Mouse (Mus musculus): ENCODE data around the gene Ndufs5. TPM values are rescaled to one million over a fixed set of nuclear protein-coding genes. Genes with fewer than 3 reads are reported as not detected.

Ndufs5 gene
- 72.8 and 92.9 TPM in 2 replicates for total RNA-seq (2012; rRNA removed)

GRCm38 (mm10) chr4:123717574-123718433 is at the start of gene Ndufs5:
TSS of gene Ndufs5 (minus strand) at chr4:123718202.
- peak within 1 kb of the TSS; percentile 69 to 98 for H3K4me3 ChIP-seq (ENCODE audit: insufficient read depth in 1 of 2, low read depth in 1 of 2, low read length in 2 of 2, poor library complexity in 1 of 2, severe bottlenecking in 1 of 2)
- H3K4me1 ChIP-seq (ENCODE audit: control insufficient read depth in 2 of 2, insufficient read depth in 2 of 2, low read length in 2 of 2, poor library complexity in 1 of 2): peaks cover 0 to 4% of the 10 kb centered on the region in 2 experiments; a peak in 1 of 4 replicates
- H3K9ac ChIP-seq (ENCODE audit: insufficient read depth, low read depth, low read length, poor library complexity, severe bottlenecking): peak within 1 kb of the TSS; percentile 70
- H3K27ac ChIP-seq (ENCODE audit: insufficient read depth, low read depth, low read length, poor library complexity, severe bottlenecking): no peak within 1 kb of the TSS
- no peaks in the 10 kb centered on the region for H3K9me3 ChIP-seq (ENCODE audit: control insufficient read depth, insufficient read depth, low read depth, low read length)
- peaks cover 2% of the 10 kb centered on the region for H3K36me3 ChIP-seq (ENCODE audit: control insufficient read depth, insufficient read depth, low read length, poor library complexity, severe bottlenecking)
- peak; percentile 93 for DNase-seq (ENCODE audit: low read depth, low spot score)
- TF ChIP-seq MAFK (IDR thresholded peaks at IDR 0.05; ENCODE audit: insufficient read depth, low read depth, low read length) (no peak), ZNF384 (IDR thresholded peaks at IDR 0.05; ENCODE audit: low read depth, low read length) (no peak), HCFC1 (IDR thresholded peaks at IDR 0.05; ENCODE audit: borderline replicate concordance, insufficient read depth, low read length) (no peak), CHD2 (IDR thresholded peaks at IDR 0.05; ENCODE audit: low read depth, low read length) (no peak), ZC3H11A (IDR thresholded peaks at IDR 0.05; ENCODE audit: borderline replicate concordance, low read depth, low read length) (no peak)
- in situ Hi-C loops (cut with MboI; ENCODE audit: low sequenced_read_pairs in 2 of 2, unreplicated experiment in 2 of 2): no loop called here

- TF ChIP-seq CHD2 (IDR thresholded peaks at IDR 0.05; ENCODE audit: low read depth, low read length) (no peak), ZC3H11A (IDR thresholded peaks at IDR 0.05; ENCODE audit: borderline replicate concordance, low read depth, low read length) (no peak), ZNF384 (IDR thresholded peaks at IDR 0.05; ENCODE audit: low read depth, low read length) (no peak)
- in situ Hi-C loops (cut with MboI; ENCODE audit: low sequenced_read_pairs in 2 of 2, unreplicated experiment in 2 of 2): no loop called here
Observed at GRCm38 (mm10) chr4:123765071-123765470, 47.1 kb upstream of the Ndufs5 start.

GRCm38 (mm10) chr4:123758306-123758705 is 40.3 kb upstream of the Ndufs5 start:
- H3K36me3 ChIP-seq (ENCODE audit: control insufficient read depth, insufficient read depth, low read length, poor library complexity, severe bottlenecking): no peaks in the 10 kb centered on the region
- no peak for DNase-seq (ENCODE audit: low read depth, low spot score)
- in situ Hi-C loops (cut with MboI; ENCODE audit: low sequenced_read_pairs in 2 of 2, unreplicated experiment in 2 of 2): no loop called here
- TF ChIP-seq ZC3H11A (IDR thresholded peaks at IDR 0.05; ENCODE audit: borderline replicate concordance, low read depth, low read length) (no peak), CHD2 (IDR thresholded peaks at IDR 0.05; ENCODE audit: low read depth, low read length) (no peak), HCFC1 (IDR thresholded peaks at IDR 0.05; ENCODE audit: borderline replicate concordance, insufficient read depth, low read length) (no peak), ZNF384 (IDR thresholded peaks at IDR 0.05; ENCODE audit: low read depth, low read length) (no peak), MAFK (IDR thresholded peaks at IDR 0.05; ENCODE audit: insufficient read depth, low read depth, low read length) (no peak)
- H3K27ac ChIP-seq (ENCODE audit: insufficient read depth, low read depth, low read length, poor library complexity, severe bottlenecking): no peak overlapping the region
- H3K4me1 ChIP-seq (ENCODE audit: control insufficient read depth in 2 of 2, insufficient read depth in 2 of 2, low read length in 2 of 2, poor library complexity in 1 of 2): no peaks in the 10 kb centered on the region
- H3K4me3 ChIP-seq (ENCODE audit: insufficient read depth in 1 of 2, low read depth in 1 of 2, low read length in 2 of 2, poor library complexity in 1 of 2, severe bottlenecking in 1 of 2): no peak overlapping the region
- H3K9ac ChIP-seq (ENCODE audit: insufficient read depth, low read depth, low read length, poor library complexity, severe bottlenecking): no peak overlapping the region
- H3K9me3 ChIP-seq (ENCODE audit: control insufficient read depth, insufficient read depth, low read depth, low read length): no peaks in the 10 kb centered on the region

More at GRCm38 (mm10) chr4:123765071-123765470, 47.1 kb upstream of the Ndufs5 start:
- Histone ChIP-seq H3K9me3 (ENCODE audit: control insufficient read depth, insufficient read depth, low read depth, low read length) (no peaks in the 10 kb centered on the region), H3K4me1 (ENCODE audit: control insufficient read depth in 2 of 2, insufficient read depth in 2 of 2, low read length in 2 of 2, poor library complexity in 1 of 2) (peaks cover 4% of the 10 kb centered on the region in 2 experiments; a peak in 2 of 4 replicates), H3K27ac (ENCODE audit: insufficient read depth, low read depth, low read length, poor library complexity, severe bottlenecking) (no peak overlapping the region), H3K4me3 (ENCODE audit: insufficient read depth in 1 of 2, low read depth in 1 of 2, low read length in 2 of 2, poor library complexity in 1 of 2, severe bottlenecking in 1 of 2) (no peak overlapping the region), H3K36me3 (ENCODE audit: control insufficient read depth, insufficient read depth, low read length, poor library complexity, severe bottlenecking) (no peaks in the 10 kb centered on the region), H3K9ac (ENCODE audit: insufficient read depth, low read depth, low read length, poor library complexity, severe bottlenecking) (no peak overlapping the region)
- no peak for DNase-seq (ENCODE audit: low read depth, low spot score)

GRCm38 (mm10) chr4:123750707-123751312 is 32.8 kb upstream of the Ndufs5 start:
- DNase-seq (ENCODE audit: low read depth, low spot score): no peak
- Histone ChIP-seq H3K36me3 (ENCODE audit: control insufficient read depth, insufficient read depth, low read length, poor library complexity, severe bottlenecking) (no peaks in the 10 kb centered on the region), H3K27ac (ENCODE audit: insufficient read depth, low read depth, low read length, poor library complexity, severe bottlenecking) (no peak overlapping the region), H3K4me1 (ENCODE audit: control insufficient read depth in 2 of 2, insufficient read depth in 2 of 2, low read length in 2 of 2, poor library complexity in 1 of 2) (peaks cover 4 to 6% of the 10 kb centered on the region in 2 experiments), H3K9me3 (ENCODE audit: control insufficient read depth, insufficient read depth, low read depth, low read length) (no peaks in the 10 kb centered on the region), H3K4me3 (ENCODE audit: insufficient read depth in 1 of 2, low read depth in 1 of 2, low read length in 2 of 2, poor library complexity in 1 of 2, severe bottlenecking in 1 of 2) (peak overlapping the region; percentile 49 to 83), H3K9ac (ENCODE audit: insufficient read depth, low read depth, low read length, poor library complexity, severe bottlenecking) (peak overlapping the region; percentile 7; the same call in 1 of the 2 replicates)
- in situ Hi-C loops (cut with MboI; ENCODE audit: low sequenced_read_pairs in 2 of 2, unreplicated experiment in 2 of 2): no loop called here
- TF ChIP-seq MAFK (IDR thresholded peaks at IDR 0.05; ENCODE audit: insufficient read depth, low read depth, low read length): no peak
- no peak for TF ChIP-seq HCFC1 (IDR thresholded peaks at IDR 0.05; ENCODE audit: borderline replicate concordance, insufficient read depth, low read length)
- no peak for TF ChIP-seq ZNF384 (IDR thresholded peaks at IDR 0.05; ENCODE audit: low read depth, low read length)
- TF ChIP-seq ZC3H11A (IDR thresholded peaks at IDR 0.05; ENCODE audit: borderline replicate concordance, low read depth, low read length): no peak
- no peak for TF ChIP-seq CHD2 (IDR thresholded peaks at IDR 0.05; ENCODE audit: low read depth, low read length)
